Mouse (Mus musculus) MEL (cell line): ENCODE measurements at regions not wholly inside any gene's neighbourhood (a gene's known extent, or its start where the extent isn't known, plus 50 kb on each side); places are given as distances from the start of the nearest gene placed in this dataset.

Source experiments
- CTCF ChIP-seq, 3 experiments: IDR thresholded peaks in 2 of 3; conservative IDR thresholded peaks in 1 of 3; 2 replicates each; pipeline ENCODE4 v1.5.1; 2011 to 2012; ENCODE audit warnings: low read length in 3 of 3, low read depth in 2 of 3, mild to moderate bottlenecking in 2 of 3, improper control_type of control experiment in 1 of 3, inconsistent platforms in 1 of 3, mixed read lengths in 1 of 3, moderate library complexity in 1 of 3; ENCODE audit not compliant: control insufficient read depth in 1 of 3, insufficient read depth in 1 of 3, poor library complexity in 1 of 3, severe bottlenecking in 1 of 3
- E2F4 ChIP-seq: IDR thresholded peaks from 2 replicates; pipeline ENCODE4 v1.6.1; 2011; ENCODE audit warnings: low read depth, low read length, improper control_type of control experiment, borderline replicate concordance
- GATA1 ChIP-seq: IDR thresholded peaks from 2 replicates; pipeline ENCODE4 v1.6.1; 2011; ENCODE audit warnings: low read depth, low read length, improper control_type of control experiment
- KAT2A ChIP-seq: conservative IDR thresholded peaks from 2 replicates; pipeline ENCODE4 v1.6.1; 2012; ENCODE audit warnings: low read depth, low read length, improper control_type of control experiment, inconsistent platforms
- ZKSCAN1 ChIP-seq: IDR thresholded peaks from 2 replicates; pipeline ENCODE4 v1.6.1; 2012; ENCODE audit warnings: low read depth, mild to moderate bottlenecking, inconsistent platforms, low read length, improper control_type of control experiment, moderate library complexity

DNA sequence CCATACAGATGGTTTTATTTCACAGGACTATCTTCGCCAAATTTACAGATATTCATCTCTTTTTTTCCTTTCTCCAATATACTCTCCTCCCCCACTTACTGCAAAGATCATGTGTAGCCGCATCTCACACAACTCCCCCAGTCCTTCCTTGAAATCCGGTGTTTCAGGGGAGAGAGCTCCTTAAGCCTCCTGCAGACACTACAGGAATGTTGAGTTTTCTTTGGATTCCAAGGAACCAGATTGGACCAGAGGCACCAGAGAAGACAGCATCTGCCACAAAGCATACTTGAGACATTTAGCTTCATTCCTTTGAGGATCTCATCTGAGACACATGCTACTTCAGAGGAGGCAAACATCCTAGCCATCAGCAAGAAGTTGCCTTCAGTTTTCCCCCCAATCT is 558.4 kb upstream of the Cdh11 start:
- TF ChIP-seq CTCF (IDR thresholded peaks at IDR 0.05 in 2 of 3, conservative IDR thresholded peaks at IDR 0.05 in 1 of 3; ENCODE audit: control insufficient read depth in 1 of 3, insufficient read depth in 1 of 3, low read depth in 2 of 3, low read length in 3 of 3, poor library complexity in 1 of 3, severe bottlenecking in 1 of 3) (no peak), GATA1 (no peak), KAT2A (no peak), E2F4 (no peak), ZKSCAN1 (no peak)
